Mouse (Mus musculus): ENCODE measurements at regions not wholly inside any gene's neighbourhood (a gene's known extent, or its start where the extent isn't known, plus 50 kb on each side); places are given as distances from the start of the nearest gene placed in this dataset.
A peak's percentile ranks its signal among the peaks of the same experiment; 100 is the strongest.
"Not testable (repeated sequence)": the region's sequence is repeated elsewhere in the genome, so short reads cannot be mapped to it uniquely, and the experiment has no call there.

DNA sequence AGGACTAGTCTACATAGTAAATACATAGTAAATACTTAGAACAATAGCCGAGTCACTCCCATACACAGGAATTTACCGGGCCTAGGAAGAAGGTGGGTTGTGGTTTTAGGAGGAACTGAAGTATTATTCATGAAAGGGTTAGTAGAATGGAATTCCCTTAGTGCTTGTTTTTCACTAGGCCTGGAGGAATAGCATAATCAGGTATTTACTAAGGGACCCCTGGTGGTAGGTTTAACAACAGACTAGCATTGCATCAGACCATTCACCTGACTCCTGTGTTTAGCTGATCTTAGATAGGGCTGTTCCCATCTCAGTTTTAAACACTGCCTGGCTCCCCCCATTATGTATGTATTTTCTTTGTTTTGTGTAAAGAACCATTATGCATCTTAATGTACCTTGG lies 339.0 kb downstream of the Dync2h1 start:
- not testable (repeated sequence) for DNase-seq (ENCODE audit: low spot score in 2 of 2)

DNA sequence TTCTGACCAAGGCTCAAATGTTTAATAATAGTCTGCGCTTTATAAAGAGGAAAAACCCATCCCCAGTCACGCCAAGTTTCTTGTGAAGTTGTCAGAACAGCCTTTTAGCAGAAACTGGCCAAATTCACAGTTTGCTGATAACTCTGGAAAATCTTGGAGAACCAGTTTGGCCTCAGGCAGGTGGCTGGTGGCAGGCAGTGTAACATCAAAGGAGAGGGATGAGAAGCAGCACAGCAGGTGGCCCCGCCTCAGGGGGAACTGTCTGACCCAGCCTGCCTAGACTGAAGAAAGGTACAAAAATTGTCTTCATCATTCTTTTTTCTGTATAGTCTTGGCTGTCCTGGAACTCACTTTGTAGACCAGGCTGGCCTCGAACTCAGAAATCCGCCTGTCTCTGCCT lies 349.3 kb downstream of the Dync2h1 start:
- not testable (repeated sequence) for DNase-seq (ENCODE audit: low spot score in 2 of 2)

GRCm38 (mm10) chr9:6834470-6834869 lies 349.8 kb downstream of the Dync2h1 start:
- DNase-seq (ENCODE audit: low spot score in 2 of 2): no peak

DNA sequence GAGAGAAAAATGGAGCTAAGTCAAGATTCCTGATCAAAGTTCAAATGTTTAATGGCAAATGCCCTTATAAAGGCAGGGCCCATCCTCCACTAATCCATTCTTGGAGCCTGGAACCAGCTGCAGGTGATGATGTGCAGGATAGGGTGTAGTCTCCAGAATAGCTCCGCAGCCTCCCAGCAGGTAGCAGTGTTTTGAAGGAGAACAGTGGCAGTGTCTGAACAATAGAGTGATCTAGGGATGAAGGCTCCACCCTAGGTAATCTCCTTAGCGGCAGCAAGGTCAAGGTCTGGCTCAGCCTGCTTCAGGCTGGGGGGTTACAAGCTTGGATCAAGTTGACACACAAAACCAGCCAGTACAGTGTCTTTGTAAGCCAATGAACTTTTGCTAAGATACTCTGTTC lies 351.4 kb downstream of the Dync2h1 start:
- no peak for DNase-seq (ENCODE audit: low spot score in 2 of 2)

GRCm38 (mm10) chr9:6831642-6832041 lies 352.6 kb downstream of the Dync2h1 start:
- DNase-seq (ENCODE audit: low spot score in 2 of 2): not testable (repeated sequence)

GRCm38 (mm10) chr9:6826581-6826980 lies 357.7 kb downstream of the Dync2h1 start:
- no peak for DNase-seq (ENCODE audit: low spot score in 2 of 2)

DNA sequence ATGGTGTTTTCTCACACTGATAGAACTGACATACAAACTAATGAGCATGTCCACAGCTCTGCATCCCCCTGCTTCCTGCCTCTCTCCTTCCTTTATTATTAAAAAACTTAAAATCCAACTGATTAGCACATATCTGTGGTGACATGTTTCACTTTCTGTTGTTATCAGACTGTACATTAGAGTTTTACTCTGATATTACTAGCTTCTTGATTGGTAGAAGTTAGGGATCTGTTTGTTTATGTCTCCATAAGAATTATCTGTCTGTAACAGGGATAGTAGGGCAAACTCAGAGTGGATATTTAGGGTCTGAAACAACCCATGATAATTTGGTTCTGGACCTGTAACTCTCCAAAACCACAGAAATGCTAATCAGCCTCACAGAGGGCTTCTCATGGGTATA lies 358.6 kb downstream of the Dync2h1 start:
- DNase-seq (ENCODE audit: low spot score in 2 of 2): no peak

DNA sequence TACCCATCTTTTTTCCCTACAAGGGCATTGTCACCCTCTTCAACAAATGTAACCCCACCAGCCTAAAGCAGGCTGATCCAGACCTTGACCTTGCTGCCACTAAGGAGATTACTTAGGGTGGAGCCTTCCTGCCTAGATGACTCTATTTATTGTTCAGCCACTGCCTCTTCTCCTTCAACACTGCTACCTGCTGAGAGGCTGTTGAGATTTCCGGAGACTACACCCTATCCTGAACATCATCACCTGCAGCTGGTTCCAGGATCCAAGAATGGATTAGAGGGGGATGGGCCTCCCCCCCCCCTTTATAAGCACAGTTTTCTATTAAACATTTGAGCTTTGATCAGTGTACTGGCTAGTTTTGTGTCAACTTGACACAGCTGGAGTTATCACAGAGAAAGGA lies 360.3 kb downstream of the Dync2h1 start:
- not testable (repeated sequence) for DNase-seq (ENCODE audit: low spot score in 2 of 2)

- DNase-seq (ENCODE audit: low spot score in 2 of 2): no peak
Measured at GRCm38 (mm10) chr9:6823536-6823935, 360.7 kb downstream of the Dync2h1 start.

DNA sequence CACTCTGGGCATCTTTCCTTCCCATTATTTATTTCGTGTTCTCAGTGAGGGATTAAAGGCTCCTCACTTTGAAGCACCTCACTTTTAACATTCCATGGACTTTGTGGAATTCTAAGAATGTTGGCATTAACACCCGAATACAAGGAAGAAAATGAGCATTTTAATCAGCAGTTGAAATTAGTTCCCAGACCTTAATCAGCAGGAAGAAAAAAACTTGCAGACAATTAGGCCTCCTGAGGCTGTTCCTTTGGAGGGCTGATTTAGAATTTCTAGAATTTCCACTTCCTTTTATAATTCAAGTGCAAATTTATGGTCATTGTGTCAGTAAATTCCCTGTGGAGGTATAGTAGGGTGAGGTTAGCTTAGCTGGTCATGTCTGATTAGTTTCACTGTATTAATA lies 407.6 kb downstream of the Dync2h1 start:
- no peak for DNase-seq (ENCODE audit: low spot score in 2 of 2)

- DNase-seq (ENCODE audit: low spot score in 2 of 2): no peak
Measured at GRCm38 (mm10) chr9:6741478-6741877, 442.8 kb downstream of the Dync2h1 start.

- no peak for DNase-seq (ENCODE audit: low spot score in 2 of 2)
Measured at GRCm38 (mm10) chr9:6736411-6736810, 447.8 kb downstream of the Dync2h1 start.

- DNase-seq (ENCODE audit: low spot score in 2 of 2): no peak
Measured at GRCm38 (mm10) chr9:6726411-6726810, 456.8 kb upstream of the Ddi1 start.

- no peak for DNase-seq (ENCODE audit: low spot score in 2 of 2)
Measured at GRCm38 (mm10) chr9:6677225-6677718, 407.6 kb upstream of the Ddi1 start.

DNA sequence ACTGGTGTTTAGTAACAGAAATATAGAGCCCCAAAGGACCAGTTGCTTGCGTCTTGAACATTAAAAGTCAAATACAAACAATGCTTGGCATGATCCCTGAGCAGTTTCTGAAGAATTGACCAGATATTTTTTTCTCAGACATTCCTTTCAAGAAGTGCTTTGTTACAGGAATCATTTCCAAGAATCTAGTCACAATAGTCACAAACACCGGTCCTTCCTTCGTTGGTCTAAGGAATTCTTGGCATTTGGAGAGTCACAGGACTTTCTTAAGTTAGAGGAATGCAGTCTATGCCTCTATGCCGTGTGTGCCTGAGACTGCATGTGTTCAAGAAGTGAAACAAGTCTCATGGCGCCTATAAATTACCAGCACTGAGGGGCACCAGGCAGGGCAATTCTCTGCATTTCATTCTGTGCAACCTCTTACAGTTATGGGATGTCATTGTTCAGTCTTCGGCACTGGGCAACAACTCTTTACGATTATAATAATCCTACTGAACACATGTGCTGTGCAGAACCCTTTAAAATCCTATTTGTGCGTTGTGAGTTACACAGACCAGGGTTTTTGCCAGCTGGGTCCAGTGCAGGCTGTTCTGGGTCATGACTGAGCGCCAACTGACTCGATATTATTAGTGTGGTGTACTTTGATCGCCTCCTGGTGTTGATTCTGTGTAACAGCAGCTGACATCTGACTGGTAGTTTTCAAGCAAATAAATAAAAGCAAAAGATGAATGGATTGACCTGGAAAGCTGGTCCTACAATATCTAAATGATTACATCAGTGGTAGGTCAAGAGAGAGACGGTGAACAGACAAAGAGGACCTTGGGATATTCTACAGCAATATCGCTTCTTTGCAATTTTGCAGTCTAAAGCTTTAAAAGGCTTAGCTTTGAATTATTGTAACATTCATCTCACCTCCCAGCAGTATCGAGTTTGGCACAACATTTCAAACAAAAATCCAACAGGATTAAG lies 398.6 kb upstream of the Ddi1 start:
- DNase-seq (ENCODE audit: low spot score in 2 of 2): peak; percentile 53 to 81

- no peak for DNase-seq (ENCODE audit: low spot score in 2 of 2)
Measured at GRCm38 (mm10) chr9:6665679-6666078, 396.0 kb upstream of the Ddi1 start.

DNA sequence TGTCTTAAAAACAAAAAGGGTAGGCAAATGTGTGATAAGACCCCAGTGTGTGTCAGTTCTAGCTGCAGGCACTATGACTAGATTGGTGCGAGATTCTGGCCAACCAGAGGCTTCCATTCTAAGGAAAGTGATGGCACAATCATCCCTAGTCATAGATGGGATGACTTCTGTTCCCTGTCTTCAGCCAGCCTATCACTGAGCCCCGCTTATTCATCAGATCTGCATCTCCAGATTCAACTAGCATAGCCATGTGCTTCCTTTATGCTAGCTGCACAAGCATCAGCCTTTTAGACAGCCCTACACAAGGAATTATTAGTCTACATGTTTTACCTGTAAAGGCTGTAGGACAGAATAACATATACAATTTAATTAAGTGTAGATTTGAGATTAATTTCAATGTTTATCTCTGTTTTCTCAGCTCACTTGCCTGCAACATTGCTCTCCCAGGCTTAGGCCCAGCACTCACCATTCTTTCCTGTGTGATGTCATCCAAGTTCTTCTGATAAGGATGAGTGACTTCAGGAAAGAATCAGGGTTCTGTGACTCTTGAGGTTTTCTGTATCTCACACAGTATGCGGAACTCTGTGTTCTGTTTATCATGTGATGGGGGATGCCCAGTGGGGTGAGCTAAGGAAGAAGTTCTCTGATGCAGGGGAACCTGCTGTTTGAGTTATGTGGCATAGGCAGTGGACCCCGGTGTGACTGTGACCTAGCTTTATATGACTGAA lies 382.8 kb upstream of the Ddi1 start:
- no peak for DNase-seq (ENCODE audit: low spot score in 2 of 2)

GRCm38 (mm10) chr9:6651572-6652236 lies 382.1 kb upstream of the Ddi1 start:
- DNase-seq (ENCODE audit: low spot score in 2 of 2): no peak

GRCm38 (mm10) chr9:6645796-6646309 lies 376.2 kb upstream of the Ddi1 start:
- DNase-seq (ENCODE audit: low spot score in 2 of 2): no peak

DNA sequence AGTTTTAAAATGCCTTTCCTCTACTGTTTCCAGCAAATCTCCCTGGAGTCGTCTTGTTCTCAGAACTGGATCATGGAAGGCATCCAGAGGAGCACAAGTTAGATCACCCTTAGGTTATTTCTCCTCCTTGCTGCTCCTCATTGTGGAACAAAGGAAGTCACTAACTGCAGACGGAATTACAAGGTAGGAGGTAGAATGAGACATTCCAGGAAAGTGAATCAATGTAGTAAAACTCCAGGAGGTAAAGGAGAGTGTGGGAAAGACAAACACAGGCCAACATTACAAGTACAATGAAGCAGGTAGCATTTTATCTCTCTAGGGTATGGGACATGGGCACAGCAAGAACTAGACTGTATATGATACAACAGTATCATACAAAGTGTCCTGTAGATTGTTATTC lies 375.7 kb upstream of the Ddi1 start:
- no peak for DNase-seq (ENCODE audit: low spot score in 2 of 2)

GRCm38 (mm10) chr9:6617155-6617554 lies 347.5 kb upstream of the Ddi1 start:
- DNase-seq (ENCODE audit: low spot score in 2 of 2): no peak

GRCm38 (mm10) chr9:6609284-6609627 lies 339.6 kb upstream of the Ddi1 start:
- DNase-seq (ENCODE audit: low spot score in 2 of 2): no peak
